Mouse (Mus musculus) cortical plate, adult 2 months (tissue): Measurements from ENCODE around the gene Fgfr2.

Source experiments
- CTCF ChIP-seq: fragments of 200-500 bp; IDR thresholded peaks from 2 replicates; pipeline ENCODE4 v1.5.1; 2011; ENCODE audit warnings: mild to moderate bottlenecking, control low read depth, low read length; ENCODE audit not compliant: insufficient read depth; ENCODE audit errors: extremely low read depth
- POLR2A ChIP-seq: fragments of 200-500 bp; IDR thresholded peaks from 2 replicates; pipeline ENCODE4 v1.6.1; 2011; ENCODE audit warnings: mild to moderate bottlenecking, low read length, control low read depth; ENCODE audit not compliant: insufficient read depth; ENCODE audit errors: extremely low read depth

- no peak for TF ChIP-seq POLR2A
- no peak for TF ChIP-seq CTCF
Measured at GRCm38 (mm10) chr7:130631553-130632378, 2491.4 kb downstream of the Fgfr2 start.
